Mouse (Mus musculus): ENCODE measurements around the gene Zcchc13.
"Not testable (repeated sequence)": the region's sequence is repeated elsewhere in the genome, so short reads cannot be mapped to it uniquely, and the experiment has no call there.

The Zcchc13 gene

DNA sequence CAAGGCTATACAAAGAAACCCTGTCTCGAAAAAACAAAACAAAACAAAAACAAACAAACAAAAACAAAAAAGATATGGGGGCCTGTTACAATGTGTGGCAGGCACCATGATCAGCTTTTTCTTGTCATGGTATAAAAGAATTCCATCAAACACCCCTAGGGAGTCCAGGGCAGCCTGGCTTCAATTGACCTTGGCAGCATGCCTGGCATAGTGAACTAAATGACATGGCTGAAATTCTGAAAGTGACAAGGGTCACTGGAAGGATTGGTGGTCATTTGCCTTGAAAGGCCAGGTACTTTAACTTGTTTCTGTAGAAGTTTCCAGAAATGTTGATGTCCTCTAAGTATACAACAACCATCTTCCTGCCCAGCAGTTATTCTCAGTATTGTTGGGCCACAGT lies 13.9 kb downstream of the Zcchc13 start:
- DNase-seq (ENCODE audit: low spot score): no peak

DNA sequence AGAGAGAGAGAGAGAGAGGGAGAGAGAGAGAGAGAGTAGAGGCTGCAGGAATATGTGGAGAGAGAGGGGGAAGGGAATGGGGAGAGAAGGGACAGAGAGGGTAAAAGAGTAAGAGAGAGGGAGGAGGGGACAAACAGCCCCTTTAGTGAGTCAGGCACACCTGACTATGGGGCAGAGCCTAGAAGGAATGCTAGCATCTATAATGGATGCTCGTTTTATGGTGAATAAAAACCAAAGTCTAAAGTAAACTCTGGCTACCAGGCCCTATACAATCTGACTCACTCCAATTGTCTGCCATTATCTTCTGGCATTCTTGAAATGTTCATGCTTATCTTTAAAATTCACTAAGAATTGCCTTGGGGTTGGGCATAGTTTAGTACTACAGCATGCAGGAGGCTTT lies 21.7 kb downstream of the Zcchc13 start:
- DNase-seq (ENCODE audit: low spot score): no peak

DNA sequence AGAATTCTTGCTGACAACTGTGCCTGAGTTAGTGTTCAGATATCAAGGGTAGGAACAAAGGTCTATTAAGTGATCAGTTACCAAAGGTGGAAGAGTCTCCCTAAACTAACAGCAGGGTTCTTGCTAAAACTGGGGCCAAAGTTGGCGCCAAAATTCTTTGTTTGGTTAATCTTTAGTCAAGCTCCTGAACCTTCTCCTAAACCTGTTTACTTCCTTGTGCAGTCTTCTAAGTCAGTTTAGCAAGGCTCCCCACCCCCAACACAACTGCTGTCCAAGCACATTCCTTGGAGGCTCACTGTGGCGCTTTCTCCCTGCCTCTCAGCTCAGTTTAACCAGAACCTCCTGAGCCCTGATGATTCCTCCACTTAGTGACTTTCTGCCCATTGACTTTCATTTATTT lies 22.6 kb downstream of the Zcchc13 start:
- DNase-seq (ENCODE audit: low spot score): no peak

DNA sequence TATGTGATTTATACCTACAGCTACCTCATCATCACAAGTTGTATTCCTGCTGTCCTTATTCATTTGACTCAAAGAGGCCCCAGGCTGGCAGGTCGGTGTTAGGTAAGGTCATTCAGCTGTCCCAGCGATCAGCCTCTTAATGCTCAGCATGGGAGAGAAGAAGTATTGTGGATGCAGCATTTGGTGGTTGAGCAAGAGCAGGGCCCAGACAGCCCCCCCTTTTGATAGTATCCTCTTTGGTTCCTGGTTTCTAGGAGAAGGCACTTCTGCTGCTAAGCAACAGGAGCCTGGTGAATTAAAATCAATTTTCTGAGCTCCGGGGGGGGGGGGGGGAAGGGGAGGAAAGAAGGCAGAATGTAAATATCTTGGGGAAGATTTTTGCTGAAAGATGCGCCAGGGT lies 28.6 kb downstream of the Zcchc13 start:
- DNase-seq (ENCODE audit: low spot score): no peak

DNA sequence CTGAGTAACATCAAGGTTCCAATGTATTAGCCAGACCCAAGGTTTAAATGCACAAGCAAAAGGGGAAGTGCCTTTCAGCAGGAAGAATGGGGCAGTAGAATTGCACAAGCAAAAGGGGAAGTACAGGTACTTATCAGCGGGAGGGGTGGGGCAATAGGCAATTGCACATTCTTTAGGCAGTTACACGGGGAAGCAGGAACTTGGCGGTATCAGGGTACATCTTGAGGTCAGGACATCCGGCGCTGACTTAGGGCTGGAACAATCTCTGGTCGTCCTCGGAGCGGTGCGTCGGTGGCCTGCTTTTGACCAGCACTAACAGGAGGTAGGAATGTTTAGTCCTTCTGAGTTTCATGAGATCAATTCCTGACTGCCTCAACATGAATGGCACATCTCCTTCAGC lies 34.1 kb downstream of the Zcchc13 start:
- not testable (repeated sequence) for DNase-seq (ENCODE audit: low spot score)

DNA sequence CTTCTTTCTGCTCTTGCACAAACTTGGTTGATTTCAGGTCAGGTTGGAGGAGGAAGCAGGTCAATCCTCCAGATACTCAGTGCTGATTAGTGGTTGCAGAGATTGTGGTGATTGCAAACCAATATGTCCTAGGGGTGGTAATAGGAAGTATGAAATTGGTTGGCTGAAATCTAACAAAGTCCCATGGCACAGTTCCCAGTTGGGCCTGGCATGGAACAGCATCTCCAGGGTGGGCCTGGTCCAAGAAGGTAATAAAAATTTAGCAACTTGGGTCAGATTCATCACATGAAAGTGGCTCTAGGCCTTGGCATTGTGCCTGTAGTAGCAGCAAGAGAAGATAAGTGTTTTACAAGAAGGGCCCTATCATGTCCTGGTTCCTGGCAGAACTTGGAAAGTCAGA lies 39.9 kb downstream of the Zcchc13 start:
- DNase-seq (ENCODE audit: low spot score): no peak

DNA sequence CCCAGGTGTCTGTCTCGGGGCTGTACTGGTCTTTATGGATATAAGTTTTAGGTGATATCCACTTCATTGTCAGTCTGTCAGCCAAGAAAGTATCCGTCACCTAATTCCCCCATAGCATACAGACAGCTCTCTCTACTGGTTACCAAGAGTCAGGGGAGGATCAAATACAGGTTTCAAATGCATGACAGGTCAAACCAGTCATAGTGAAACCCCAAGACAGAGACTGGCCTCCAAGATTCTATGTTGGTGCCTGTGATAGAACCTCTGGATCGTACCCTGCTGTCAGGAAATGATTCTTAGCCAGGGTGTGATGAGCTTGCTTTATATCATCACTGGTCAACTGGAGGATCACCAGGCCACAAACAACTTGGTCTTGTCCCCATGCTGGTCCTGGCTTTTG lies 43.4 kb downstream of the Zcchc13 start:
- DNase-seq (ENCODE audit: low spot score): no peak

DNA sequence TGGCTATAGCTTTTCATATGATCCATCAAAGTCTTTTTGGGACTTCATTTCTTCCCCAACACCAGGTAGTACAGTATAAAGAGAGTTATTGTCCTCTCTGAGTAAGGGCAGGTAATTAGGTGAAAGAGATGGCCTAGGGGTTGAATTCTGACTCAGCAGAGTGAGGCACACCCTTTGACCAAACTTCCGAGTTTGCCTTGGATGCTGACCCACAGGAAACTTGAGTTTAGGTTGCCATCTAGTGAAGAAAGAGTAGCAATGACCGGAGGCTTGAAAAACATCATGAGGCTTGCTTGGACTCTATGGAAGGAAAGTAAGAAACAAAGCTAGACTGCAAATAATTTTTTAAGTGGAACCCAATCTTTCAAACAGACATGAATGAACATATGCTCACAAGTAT lies 44.3 kb downstream of the Zcchc13 start:
- DNase-seq (ENCODE audit: low spot score): no peak
